Mouse (Mus musculus) myocyte (in vitro differentiated cells): ENCODE measurements around the gene Supt3.

ENCODE experiments used
- CEBPB ChIP-seq: IDR thresholded peaks from 2 replicates; pipeline ENCODE4 v1.6.1; 2011; ENCODE audit warnings: mild to moderate bottlenecking, moderate library complexity; ENCODE audit not compliant: poor library complexity, insufficient read depth, severe bottlenecking
- MAX ChIP-seq: IDR thresholded peaks from one replicate; pipeline ENCODE4 v1.6.1; 2011; ENCODE audit warnings: low read depth, mild to moderate bottlenecking, control low read depth
- MYOG ChIP-seq, 3 experiments: IDR thresholded peaks; one replicate each; pipeline ENCODE4 v1.6.1; 2011; ENCODE audit warnings: control low read depth in 2 of 3, low read depth in 2 of 3, mild to moderate bottlenecking in 2 of 3; ENCODE audit not compliant: insufficient read length in 2 of 3, control insufficient read depth in 1 of 3, insufficient read depth in 1 of 3
- POLR2A ChIP-seq: IDR thresholded peaks from one replicate; pipeline ENCODE4 v1.6.1; 2011; ENCODE audit warnings: low read depth, mild to moderate bottlenecking, control low read depth, moderate library complexity; ENCODE audit not compliant: insufficient read length
- TCF3 ChIP-seq: IDR thresholded peaks from one replicate; pipeline ENCODE4 v1.6.1; 2011; ENCODE audit warnings: low read depth, control low read depth; ENCODE audit not compliant: insufficient read length

- TF ChIP-seq MAX, result no peak
- TF ChIP-seq TCF3, result no peak
- no peak for TF ChIP-seq MYOG (IDR thresholded peaks at IDR 0.05; ENCODE audit: control insufficient read depth in 1 of 3, insufficient read depth in 1 of 3, insufficient read length in 2 of 3, low read depth in 2 of 3)
- TF ChIP-seq POLR2A, result no peak
- no peak for TF ChIP-seq CEBPB
These were observed 309.4 kb downstream of the Supt3 start for GRCm38 (mm10) chr17:45086361-45086760.
